Mouse (Mus musculus): ENCODE measurements around the gene Olfr263. TPM values are rescaled to one million over a fixed set of nuclear protein-coding genes. Genes with fewer than 3 reads are reported as not detected.

The Olfr263 gene
- polyA plus RNA-seq, 1 experiment from 2014 or later, result not detected

- ATAC-seq (ENCODE audit: low FRiP score), result no peak
These were observed 41.2 kb downstream of the Olfr263 start for GRCm38 (mm10) chr13:21170431-21171155.

GRCm38 (mm10) chr13:21171156-21171530 is 41.7 kb downstream of the Olfr263 start:
- peak overlapping the region; percentile 26; the same call in 1 of the 2 replicates for H3K9ac ChIP-seq (replicated peaks)
- ATAC-seq (ENCODE audit: low FRiP score), result no peak
- peak overlapping the region; percentile 62 for H3K4me3 ChIP-seq (replicated peaks)
- peak overlapping the region; percentile 92 for H3K4me2 ChIP-seq
- WGBS, result 7% methylated on average over 15 of the region's 15 CpGs
- H3K27me3 ChIP-seq (replicated peaks), result no peaks in the 10 kb centered on the region
- no peaks in the 10 kb centered on the region for H3K36me3 ChIP-seq
- peak overlapping the region; percentile 37; the same call in 1 of the 2 replicates for H3K27ac ChIP-seq (replicated peaks)
- H3K4me1 ChIP-seq, result peaks cover 38% of the 10 kb centered on the region; the same call in 1 of the 2 replicates
- H3K9me3 ChIP-seq (replicated peaks), result no peaks in the 10 kb centered on the region

More at GRCm38 (mm10) chr13:21170431-21171155, 41.2 kb downstream of the Olfr263 start:
- Histone ChIP-seq H3K4me1 (peaks cover 40% of the 10 kb centered on the region; the same call in 1 of the 2 replicates), H3K9me3 (replicated peaks) (no peaks in the 10 kb centered on the region), H3K36me3 (no peaks in the 10 kb centered on the region), H3K4me3 (replicated peaks) (peak overlapping the region; percentile 62), H3K9ac (replicated peaks) (peak overlapping the region; percentile 26; the same call in 1 of the 2 replicates), H3K4me2 (peak overlapping the region; percentile 92), H3K27me3 (replicated peaks) (peaks cover 1% of the 10 kb centered on the region), H3K27ac (replicated peaks) (peak overlapping the region; percentile 37; the same call in 1 of the 2 replicates)
- WGBS, result 38% methylated on average over 17 of the region's 17 CpGs

DNA sequence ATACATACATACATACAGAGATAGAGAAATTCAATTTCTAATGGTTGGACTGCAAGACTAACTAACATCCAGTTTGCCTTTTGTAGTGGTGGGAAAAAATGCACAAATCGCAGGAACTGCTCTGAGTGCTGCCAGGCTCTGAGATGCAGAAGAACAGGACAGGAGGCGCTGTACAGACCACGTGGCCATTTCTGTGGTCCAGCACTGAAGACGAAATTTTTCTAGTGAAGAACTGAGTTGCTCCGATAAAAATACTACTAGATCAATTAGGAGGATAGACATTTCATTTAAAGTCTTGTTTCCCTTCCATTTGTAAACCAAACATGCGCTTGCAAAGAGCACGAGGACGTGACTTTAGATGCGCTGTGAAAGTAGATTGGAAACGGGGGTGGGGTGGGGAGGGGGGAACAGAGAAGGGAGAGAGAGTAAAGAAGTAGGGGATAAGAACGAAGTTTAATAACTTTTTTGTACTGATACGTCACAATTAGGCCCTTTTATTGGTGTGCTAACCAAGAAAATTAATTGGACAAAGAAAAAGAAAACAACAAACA is 42.2 kb downstream of the Olfr263 start:
- ATAC-seq (ENCODE audit: low FRiP score), result peak; percentile 39
- Histone ChIP-seq H3K4me1 (peaks cover 32% of the 10 kb centered on the region; the same call in 1 of the 2 replicates), H3K4me3 (replicated peaks) (peak overlapping the region; percentile 62), H3K9ac (replicated peaks) (peak overlapping the region; percentile 12; the same call in 1 of the 2 replicates), H3K36me3 (no peaks in the 10 kb centered on the region), H3K27me3 (replicated peaks) (no peaks in the 10 kb centered on the region), H3K4me2 (peak overlapping the region; percentile 92), H3K9me3 (replicated peaks) (no peaks in the 10 kb centered on the region), H3K27ac (replicated peaks) (no peak overlapping the region)
- under 1% methylated on average over 12 of the region's 12 CpGs for WGBS

- Histone ChIP-seq H3K4me3 (replicated peaks) (peak overlapping the region; percentile 62), H3K9me3 (replicated peaks) (no peaks in the 10 kb centered on the region), H3K4me1 (peaks cover 31% of the 10 kb centered on the region; the same call in 1 of the 2 replicates), H3K36me3 (no peaks in the 10 kb centered on the region), H3K4me2 (peak overlapping the region; percentile 92), H3K27me3 (replicated peaks) (no peaks in the 10 kb centered on the region), H3K9ac (replicated peaks) (peak overlapping the region; percentile 20; the same call in 1 of the 2 replicates), H3K27ac (replicated peaks) (peak overlapping the region; percentile 46; the same call in 1 of the 2 replicates)
- ATAC-seq (ENCODE audit: low FRiP score), result peak; percentile 65
- WGBS, result under 1% methylated on average over 16 of the region's 16 CpGs
These were observed 43.0 kb downstream of the Olfr263 start for GRCm38 (mm10) chr13:21172241-21173027.

- peak overlapping the region; percentile 58 for H3K27ac ChIP-seq (replicated peaks)
- H3K9me3 ChIP-seq (replicated peaks), result no peaks in the 10 kb centered on the region
- no peaks in the 10 kb centered on the region for H3K36me3 ChIP-seq
- peaks cover 31% of the 10 kb centered on the region; the same call in 1 of the 2 replicates for H3K4me1 ChIP-seq
- peak overlapping the region; percentile 29 for H3K9ac ChIP-seq (replicated peaks)
- peak overlapping the region; percentile 92 for H3K4me2 ChIP-seq
- peak; percentile 13; the same call in 1 of the 2 replicates for ATAC-seq (ENCODE audit: low FRiP score)
- H3K4me3 ChIP-seq (replicated peaks), result peak overlapping the region; percentile 62
- no peaks in the 10 kb centered on the region for H3K27me3 ChIP-seq (replicated peaks)
- WGBS, result under 1% methylated on average over 11 of the region's 11 CpGs
These were observed 43.6 kb downstream of the Olfr263 start for GRCm38 (mm10) chr13:21173072-21173471.

DNA sequence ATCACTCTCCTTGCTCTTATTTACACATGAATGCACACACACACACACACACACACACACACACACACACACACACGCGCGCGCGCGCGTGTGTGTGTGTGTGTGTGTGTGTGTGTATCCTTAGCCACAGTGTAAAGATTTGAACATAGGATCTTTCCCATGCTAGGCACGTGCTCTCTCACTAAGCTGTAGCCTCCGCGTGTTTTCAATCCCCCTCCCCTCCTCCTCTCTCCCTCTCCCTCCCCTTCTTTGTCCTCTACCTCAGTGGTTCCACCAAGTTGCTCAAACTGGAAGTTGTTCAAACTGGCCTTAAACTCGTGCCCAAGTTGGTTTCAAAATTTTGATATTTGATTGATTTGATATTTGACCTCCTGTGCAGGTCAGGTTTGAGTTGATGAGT is 47.3 kb downstream of the Olfr263 start:
- H3K27me3 ChIP-seq (replicated peaks), result no peaks in the 10 kb centered on the region
- no peak for ATAC-seq (ENCODE audit: low FRiP score)
- WGBS, result 77% methylated on average over 11 of the region's 11 CpGs

GRCm38 (mm10) chr13:21177657-21178056 is 48.2 kb downstream of the Olfr263 start:
- H3K27ac ChIP-seq (replicated peaks), result no peak overlapping the region
- 80% methylated on average over 5 of the region's 5 CpGs for WGBS
- H3K27me3 ChIP-seq (replicated peaks), result no peaks in the 10 kb centered on the region
- H3K4me2 ChIP-seq, result no peak overlapping the region
- peaks cover 3% of the 10 kb centered on the region for H3K36me3 ChIP-seq
- ATAC-seq (ENCODE audit: low FRiP score), result no peak
- no peaks in the 10 kb centered on the region for H3K9me3 ChIP-seq (replicated peaks)
- H3K9ac ChIP-seq (replicated peaks), result no peak overlapping the region
- no peak overlapping the region for H3K4me3 ChIP-seq (replicated peaks)
- H3K4me1 ChIP-seq, result peaks cover 33% of the 10 kb centered on the region

More for the DNA sequence above, 47.3 kb downstream of the Olfr263 start:
- Histone ChIP-seq H3K4me2 (no peak overlapping the region), H3K36me3 (no peaks in the 10 kb centered on the region), H3K9ac (replicated peaks) (no peak overlapping the region), H3K9me3 (replicated peaks) (no peaks in the 10 kb centered on the region), H3K4me3 (replicated peaks) (no peak overlapping the region), H3K27ac (replicated peaks) (no peak overlapping the region), H3K4me1 (peaks cover 27% of the 10 kb centered on the region)

DNA sequence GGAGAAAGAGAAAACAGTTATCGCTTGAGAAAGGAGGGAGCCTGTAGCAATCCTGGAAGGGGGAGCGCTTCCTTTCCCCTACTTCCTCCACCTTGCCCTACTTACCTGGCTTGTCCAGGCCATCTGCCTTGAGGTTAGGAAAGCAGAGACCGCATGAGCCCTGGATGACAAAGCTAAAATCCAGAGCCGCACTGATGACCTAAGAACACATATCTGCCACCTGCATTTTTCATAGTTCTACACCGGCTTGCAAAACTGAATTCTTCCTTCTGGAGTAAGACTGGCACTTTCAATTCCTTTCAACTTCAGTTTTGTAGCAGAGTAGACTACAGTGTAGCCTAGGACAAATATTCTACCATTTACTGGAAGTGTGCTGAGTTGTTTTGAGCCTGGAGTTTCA is 48.9 kb downstream of the Olfr263 start:
- Histone ChIP-seq H3K27me3 (replicated peaks) (no peaks in the 10 kb centered on the region), H3K9ac (replicated peaks) (no peak overlapping the region), H3K4me2 (peak overlapping the region; percentile 84; the same call in 1 of the 2 replicates), H3K36me3 (peaks cover 10% of the 10 kb centered on the region), H3K4me3 (replicated peaks) (peak overlapping the region; percentile 100; the same call in 1 of the 2 replicates), H3K27ac (replicated peaks) (no peak overlapping the region), H3K9me3 (replicated peaks) (no peaks in the 10 kb centered on the region), H3K4me1 (peaks cover 32% of the 10 kb centered on the region)
- WGBS, result 81% methylated on average over 5 of the region's 5 CpGs
- ATAC-seq (ENCODE audit: low FRiP score), result no peak

- H3K27me3 ChIP-seq (replicated peaks), result no peaks in the 10 kb centered on the region
- ATAC-seq (ENCODE audit: low FRiP score), result peak; percentile 43
- H3K4me2 ChIP-seq, result peak within 1 kb of the TSS; percentile 84
- H3K9ac ChIP-seq (replicated peaks), result peak within 1 kb of the TSS; percentile 84
- peak within 1 kb of the TSS; percentile 97 for H3K27ac ChIP-seq (replicated peaks)
- no peaks in the 10 kb centered on the region for H3K9me3 ChIP-seq (replicated peaks)
- peaks cover 20% of the 10 kb centered on the region for H3K36me3 ChIP-seq
- WGBS, result 0% methylated on average over 15 of the region's 15 CpGs
- peak within 1 kb of the TSS; percentile 100 for H3K4me3 ChIP-seq (replicated peaks)
- peaks cover 38% of the 10 kb centered on the region for H3K4me1 ChIP-seq
These were observed 49.9 kb downstream of the Olfr263 start, which contains the start of gene Trim27 for GRCm38 (mm10) chr13:21179367-21179723. Gene Trim27, plus strand, starts transcription at chr13:21179445.

DNA sequence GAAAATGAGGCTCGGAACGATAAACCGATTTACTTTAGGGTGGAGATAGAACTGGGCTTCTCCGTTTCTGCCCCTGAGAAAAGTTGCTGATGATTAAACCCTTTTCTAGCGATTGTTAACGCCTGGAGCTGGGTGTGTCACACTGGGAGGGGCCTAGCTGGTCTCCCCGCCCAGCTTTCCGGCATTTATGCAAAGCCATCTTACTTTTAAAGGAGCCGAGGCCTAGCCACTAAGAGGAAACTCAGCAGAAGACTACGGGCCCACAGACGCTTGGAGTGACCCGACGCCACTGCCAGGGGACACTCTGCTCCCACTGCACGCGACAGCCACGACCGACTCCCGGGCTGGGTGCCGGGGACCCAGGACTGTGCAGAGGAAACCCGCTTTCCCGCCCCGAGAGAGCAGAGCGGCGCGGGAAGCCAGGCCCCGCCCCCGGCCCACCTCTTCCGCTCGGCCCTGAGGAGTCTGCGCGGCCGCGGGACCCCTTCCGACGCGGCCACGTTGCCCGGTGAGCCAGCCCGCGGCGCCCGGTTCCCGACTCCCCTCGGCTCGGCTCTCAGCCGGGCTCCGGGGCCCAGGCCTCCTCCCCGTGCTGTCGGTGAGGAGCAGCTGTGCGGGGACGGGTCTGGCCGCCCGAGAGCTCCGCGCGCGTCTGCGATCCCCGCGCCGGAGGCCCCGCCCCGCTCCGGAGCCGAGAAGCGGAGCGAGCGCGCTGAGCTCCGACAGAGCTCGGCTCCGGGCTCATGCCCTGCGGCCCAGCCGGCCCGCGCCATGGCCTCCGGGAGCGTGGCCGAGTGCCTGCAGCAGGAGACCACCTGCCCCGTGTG is 50.5 kb downstream of the Olfr263 start:
- Histone ChIP-seq H3K9ac (replicated peaks) (peak overlapping the region; percentile 84), H3K27me3 (replicated peaks) (no peaks in the 10 kb centered on the region), H3K9me3 (replicated peaks) (no peaks in the 10 kb centered on the region), H3K4me1 (peaks cover 38% of the 10 kb centered on the region), H3K4me3 (replicated peaks) (peak overlapping the region; percentile 100), H3K27ac (replicated peaks) (peak overlapping the region; percentile 97), H3K36me3 (peaks cover 23% of the 10 kb centered on the region), H3K4me2 (peak overlapping the region; percentile 84)
- peak; percentile 95 for ATAC-seq (ENCODE audit: low FRiP score)
- WGBS, result under 1% methylated on average over 61 of the region's 80 CpGs

Measured in neural tube, embryonic 15.5 days (tissue).